Mouse (Mus musculus): ENCODE measurements around the gene Ildr2. TPM values are rescaled to one million over a fixed set of nuclear protein-coding genes. Genes with fewer than 3 reads are reported as not detected.

The Ildr2 gene
- polyA plus RNA-seq, 1 experiment from 2014 or later, result 4.1 TPM

- Histone ChIP-seq H3K9me3 (no peaks in the 10 kb centered on the region), H3K9ac (peak overlapping the region; percentile 44), H3K27me3 (peaks cover 4% of the 10 kb centered on the region; the same call in 1 of the 2 replicates), H3K4me3 (peak overlapping the region; percentile 45), H3K36me3 (no peaks in the 10 kb centered on the region), H3K4me2 (peak overlapping the region; percentile 83), H3K4me1 (replicated peaks) (peaks cover 14% of the 10 kb centered on the region; the same call in 1 of the 2 replicates), H3K27ac (replicated peaks) (peak overlapping the region; percentile 59)
- ATAC-seq (ENCODE audit: low FRiP score, low read depth), result peak; percentile 80
- 1% methylated on average over 84 of the region's 94 CpGs for WGBS
These were observed 55.1 kb downstream of the Ildr2 start for GRCm38 (mm10) chr1:166308851-166309715.

GRCm38 (mm10) chr1:166311151-166311550 lies 57.2 kb downstream of the Ildr2 start:
- Histone ChIP-seq H3K4me3 (no peak overlapping the region), H3K9ac (no peak overlapping the region), H3K4me2 (no peak overlapping the region), H3K27ac (replicated peaks) (no peak overlapping the region), H3K36me3 (no peaks in the 10 kb centered on the region), H3K27me3 (peaks cover 4% of the 10 kb centered on the region; the same call in 1 of the 2 replicates), H3K9me3 (no peaks in the 10 kb centered on the region), H3K4me1 (replicated peaks) (peaks cover 14% of the 10 kb centered on the region; the same call in 1 of the 2 replicates)
- WGBS, result 76% methylated on average over 5 of the region's 5 CpGs
- no peak for ATAC-seq (ENCODE audit: low FRiP score, low read depth)

GRCm38 (mm10) chr1:166313637-166314036 lies 59.7 kb downstream of the Ildr2 start:
- Histone ChIP-seq H3K4me3 (no peak overlapping the region), H3K27me3 (no peaks in the 10 kb centered on the region), H3K4me1 (replicated peaks) (peaks cover 10% of the 10 kb centered on the region; the same call in 1 of the 2 replicates), H3K9me3 (no peaks in the 10 kb centered on the region), H3K27ac (replicated peaks) (no peak overlapping the region), H3K4me2 (no peak overlapping the region), H3K9ac (no peak overlapping the region), H3K36me3 (no peaks in the 10 kb centered on the region)
- 73% methylated on average over 1 of the region's 1 CpGs for WGBS
- no peak for ATAC-seq (ENCODE audit: low FRiP score, low read depth)

- no peak overlapping the region for H3K9ac ChIP-seq
- no peak overlapping the region for H3K27ac ChIP-seq (replicated peaks)
- ATAC-seq (ENCODE audit: low FRiP score, low read depth), result no peak
- H3K4me3 ChIP-seq, result no peak overlapping the region
- H3K4me1 ChIP-seq (replicated peaks), result no peaks in the 10 kb centered on the region
- no peaks in the 10 kb centered on the region for H3K27me3 ChIP-seq
- H3K36me3 ChIP-seq, result no peaks in the 10 kb centered on the region
- no peak overlapping the region for H3K4me2 ChIP-seq
- no peaks in the 10 kb centered on the region for H3K9me3 ChIP-seq
- 91% methylated on average over 4 of the region's 4 CpGs for WGBS
These were observed 61.8 kb downstream of the Ildr2 start for GRCm38 (mm10) chr1:166315706-166316105.

- ATAC-seq (ENCODE audit: low FRiP score, low read depth), result peak; percentile 30; the same call in 1 of the 2 replicates
- Histone ChIP-seq H3K27me3 (no peaks in the 10 kb centered on the region), H3K9me3 (no peaks in the 10 kb centered on the region), H3K9ac (no peak overlapping the region), H3K36me3 (no peaks in the 10 kb centered on the region), H3K4me2 (no peak overlapping the region), H3K4me1 (replicated peaks) (no peaks in the 10 kb centered on the region), H3K4me3 (no peak overlapping the region), H3K27ac (replicated peaks) (no peak overlapping the region)
- WGBS, result 15% methylated on average over 4 of the region's 4 CpGs
These were observed 65.3 kb downstream of the Ildr2 start for GRCm38 (mm10) chr1:166319132-166319698.

GRCm38 (mm10) chr1:166326421-166326820 lies 72.5 kb downstream of the Ildr2 start:
- WGBS, result 68% methylated on average over 3 of the region's 3 CpGs

GRCm38 (mm10) chr1:166330752-166331151 lies 76.8 kb downstream of the Ildr2 start:
- no peak overlapping the region for H3K4me3 ChIP-seq
- H3K27ac ChIP-seq (replicated peaks), result no peak overlapping the region
- H3K27me3 ChIP-seq, result 0 out of 2 replicates have a peak, but pooled peaks cover 3% of the 10 kb centered on the region
- H3K4me2 ChIP-seq, result no peak overlapping the region
- no peaks in the 10 kb centered on the region for H3K4me1 ChIP-seq (replicated peaks)
- H3K9me3 ChIP-seq, result no peaks in the 10 kb centered on the region
- H3K9ac ChIP-seq, result no peak overlapping the region
- 42% methylated on average over 3 of the region's 3 CpGs for WGBS
- H3K36me3 ChIP-seq, result no peaks in the 10 kb centered on the region
- no peak for ATAC-seq (ENCODE audit: low FRiP score, low read depth)

More at GRCm38 (mm10) chr1:166326421-166326820, 72.5 kb downstream of the Ildr2 start:
- H3K27ac ChIP-seq (replicated peaks), result no peak overlapping the region
- no peaks in the 10 kb centered on the region for H3K4me1 ChIP-seq (replicated peaks)
- no peak overlapping the region for H3K4me3 ChIP-seq
- no peaks in the 10 kb centered on the region for H3K36me3 ChIP-seq
- no peak overlapping the region for H3K9ac ChIP-seq
- no peak for ATAC-seq (ENCODE audit: low FRiP score, low read depth)
- H3K27me3 ChIP-seq, result 0 out of 2 replicates have a peak, but pooled peaks cover 3% of the 10 kb centered on the region
- H3K4me2 ChIP-seq, result no peak overlapping the region
- no peaks in the 10 kb centered on the region for H3K9me3 ChIP-seq

GRCm38 (mm10) chr1:166339110-166339509 lies 85.2 kb downstream of the Ildr2 start:
- 87% methylated on average over 6 of the region's 6 CpGs for WGBS
- ATAC-seq (ENCODE audit: low FRiP score, low read depth), result no peak
- H3K9ac ChIP-seq, result no peak overlapping the region
- no peak overlapping the region for H3K4me2 ChIP-seq
- H3K9me3 ChIP-seq, result no peaks in the 10 kb centered on the region
- no peaks in the 10 kb centered on the region for H3K36me3 ChIP-seq
- no peak overlapping the region for H3K27ac ChIP-seq (replicated peaks)
- H3K4me3 ChIP-seq, result no peak overlapping the region
- no peaks in the 10 kb centered on the region for H3K27me3 ChIP-seq
- H3K4me1 ChIP-seq (replicated peaks), result peaks cover 6% of the 10 kb centered on the region

GRCm38 (mm10) chr1:166342060-166342459 lies 88.1 kb downstream of the Ildr2 start:
- H3K27me3 ChIP-seq, result no peaks in the 10 kb centered on the region
- no peak overlapping the region for H3K27ac ChIP-seq (replicated peaks)
- H3K36me3 ChIP-seq, result no peaks in the 10 kb centered on the region
- no peak overlapping the region for H3K4me3 ChIP-seq
- WGBS, result 86% methylated on average over 2 of the region's 2 CpGs
- peaks cover 13% of the 10 kb centered on the region for H3K4me1 ChIP-seq (replicated peaks)
- no peak overlapping the region for H3K9ac ChIP-seq
- H3K9me3 ChIP-seq, result no peaks in the 10 kb centered on the region
- no peak for ATAC-seq (ENCODE audit: low FRiP score, low read depth)
- no peak overlapping the region for H3K4me2 ChIP-seq

- Histone ChIP-seq H3K4me3 (no peak overlapping the region), H3K9ac (no peak overlapping the region), H3K36me3 (no peaks in the 10 kb centered on the region), H3K27ac (replicated peaks) (no peak overlapping the region), H3K4me1 (replicated peaks) (peaks cover 13% of the 10 kb centered on the region), H3K9me3 (no peaks in the 10 kb centered on the region), H3K27me3 (no peaks in the 10 kb centered on the region), H3K4me2 (no peak overlapping the region)
- ATAC-seq (ENCODE audit: low FRiP score, low read depth), result no peak
- WGBS, result 81% methylated on average over 1 of the region's 1 CpGs
These were observed 88.6 kb downstream of the Ildr2 start for GRCm38 (mm10) chr1:166342539-166342938.

GRCm38 (mm10) chr1:166343586-166343985 lies 89.6 kb downstream of the Ildr2 start:
- Histone ChIP-seq H3K4me3 (no peak overlapping the region), H3K27me3 (no peaks in the 10 kb centered on the region), H3K4me1 (replicated peaks) (peaks cover 13% of the 10 kb centered on the region), H3K27ac (replicated peaks) (no peak overlapping the region), H3K36me3 (no peaks in the 10 kb centered on the region), H3K4me2 (no peak overlapping the region), H3K9me3 (no peaks in the 10 kb centered on the region), H3K9ac (no peak overlapping the region)
- 49% methylated on average over 5 of the region's 5 CpGs for WGBS
- no peak for ATAC-seq (ENCODE audit: low FRiP score, low read depth)

Data from hindbrain, embryonic 15.5 days (tissue).